Comparison of ENCODE assay signal across 12 mouse cellular contexts in genomic region chr13:72497521-72497920, GRCm38 (mm10).
DNase-seq lines count a peak whose midpoint lies in the region; ATAC-seq and TF ChIP-seq lines count a peak whose summit lies in the region.
"Had no signal": no experiment of that assay in that cellular context is flagged by ENCODE, and none has a peak within 500 bp of the region (broad histone marks: within the 10 kb centered on the region; RNA-seq: fewer than 3 reads in every experiment).

No protein-coding gene starts in this region.

- no peak overlapping the region; the same call in 1 of the 2 replicates for H3K4me2 ChIP-seq in heart, embryonic 16.5 days (ENCODE audit: low read depth, low read length)
- no peak overlapping the region for H3K4me2 ChIP-seq in liver, embryonic 11.5 days
- no peak overlapping the region for H3K4me2 ChIP-seq in midbrain, postnatal 0 days (ENCODE audit: low read depth, low read length, poor library complexity, severe bottlenecking)

- no peaks in the 10 kb centered on the region for H3K9me3 ChIP-seq in heart, embryonic 16.5 days (replicated peaks; ENCODE audit: control insufficient read depth, low read length)
- H3K9me3 ChIP-seq in liver, embryonic 11.5 days (ENCODE audit: control insufficient read depth, low read length), result no peaks in the 10 kb centered on the region
- no peaks in the 10 kb centered on the region for H3K9me3 ChIP-seq in midbrain, postnatal 0 days (ENCODE audit: low read length)

- ATAC-seq in heart, embryonic 16.5 days (replicated peaks; ENCODE audit: extremely low read depth, insufficient read depth, low FRiP score), result peak; percentile 37; the same call in 1 of the 2 replicates
- peak; percentile 58; the same call in 1 of the 2 replicates for ATAC-seq in liver, embryonic 11.5 days (replicated peaks; ENCODE audit: low FRiP score)
- ATAC-seq in midbrain, postnatal 0 days (ENCODE audit: low FRiP score), result peak; percentile 60
- ATAC-seq: inflammation-experienced regulatory T-cells, adult 6 months had no signal

- H3K27ac ChIP-seq in heart, embryonic 16.5 days (ENCODE audit: low read length), result no peak overlapping the region
- H3K27ac ChIP-seq in liver, embryonic 11.5 days (ENCODE audit: low read depth, low read length), result no peak overlapping the region
- no peak overlapping the region for H3K27ac ChIP-seq in midbrain, postnatal 0 days (ENCODE audit: low read depth, low read length)

- TF ChIP-seq POLR2A in lung, adult 2 months (IDR thresholded peaks at IDR 0.05; ENCODE audit: borderline replicate concordance, extremely low read depth, low read depth, low read length), result no peak

- no peak for DNase-seq in heart, postnatal 10 days
- peak; percentile 42 for DNase-seq in embryo, embryonic 11 days
- DNase-seq in liver, embryonic 11.5 days (ENCODE audit: low spot score), result no peak
- DNase-seq in midbrain, postnatal 0 days (ENCODE audit: low spot score), result no peak
- DNase-seq in testis, postnatal 14 days (ENCODE audit: low spot score), result no peak
- DNase-seq in lung, adult 2 months, result no peak
- DNase-seq: cerebellum, adult 11-12 months; lung, adult 18-20 months; spleen, adult 18-20 months had no signal

- intact Hi-C loops in heart, postnatal 10 days (cut with DNase I), result no loop called here

- 0 out of 2 replicates have a peak, but pooled peaks cover 3% of the 10 kb centered on the region for H3K4me1 ChIP-seq in heart, embryonic 16.5 days (ENCODE audit: control insufficient read depth, insufficient read depth, low read length)
- no peaks in the 10 kb centered on the region for H3K4me1 ChIP-seq in liver, embryonic 11.5 days (replicated peaks; ENCODE audit: control insufficient read depth, insufficient read depth, low read length)
- H3K4me1 ChIP-seq in midbrain, postnatal 0 days (ENCODE audit: insufficient read depth, low read length), result no peaks in the 10 kb centered on the region
- H3K4me1 ChIP-seq in lung, adult 2 months (ENCODE audit: control insufficient read depth, insufficient read depth, low read length), result no peaks in the 10 kb centered on the region
- H3K4me1 ChIP-seq: megakaryocyte, embryonic 14.5 days had no signal

- TF ChIP-seq CTCF in midbrain, postnatal 0 days (IDR thresholded peaks at IDR 0.05), result no peak
- no peak for TF ChIP-seq CTCF in lung, adult 2 months (IDR thresholded peaks at IDR 0.05; ENCODE audit: insufficient read depth, low read length)

- 7% methylated on average over 10 of the region's 10 CpGs for WGBS in heart, embryonic 16.5 days
- WGBS in liver, embryonic 11.5 days, result 10% methylated on average over 10 of the region's 10 CpGs
- WGBS in midbrain, postnatal 0 days, result 15% methylated on average over 10 of the region's 10 CpGs
- 14% methylated on average over 10 of the region's 10 CpGs for WGBS in lung, adult 2 months

- H3K9ac ChIP-seq in heart, embryonic 16.5 days (ENCODE audit: low read length), result no peak overlapping the region
- H3K9ac ChIP-seq in liver, embryonic 11.5 days (ENCODE audit: low read depth, low read length), result no peak overlapping the region
- H3K9ac ChIP-seq in midbrain, postnatal 0 days (replicated peaks; ENCODE audit: low read length, poor library complexity, severe bottlenecking), result no peak overlapping the region

- no peaks in the 10 kb centered on the region for H3K36me3 ChIP-seq in heart, embryonic 16.5 days (ENCODE audit: control insufficient read depth, insufficient read depth)
- H3K36me3 ChIP-seq in liver, embryonic 11.5 days (ENCODE audit: control insufficient read depth, insufficient read depth, low read length), result no peaks in the 10 kb centered on the region
- no peaks in the 10 kb centered on the region for H3K36me3 ChIP-seq in midbrain, postnatal 0 days (ENCODE audit: insufficient read depth, low read length)

- H3K27me3 ChIP-seq in heart, embryonic 16.5 days (ENCODE audit: control insufficient read depth, insufficient read depth, low read length), result no peaks in the 10 kb centered on the region
- H3K27me3 ChIP-seq in liver, embryonic 11.5 days (replicated peaks; ENCODE audit: control insufficient read depth, insufficient read depth, low read length), result no peaks in the 10 kb centered on the region
- H3K27me3 ChIP-seq in midbrain, postnatal 0 days (ENCODE audit: insufficient read depth, low read length), result no peaks in the 10 kb centered on the region
- H3K27me3 ChIP-seq: megakaryocyte, embryonic 14.5 days had no signal

- H3K4me3 ChIP-seq in heart, embryonic 16.5 days (ENCODE audit: low read length), result no peak overlapping the region
- no peak overlapping the region for H3K4me3 ChIP-seq in liver, embryonic 11.5 days (ENCODE audit: low read depth, low read length)
- H3K4me3 ChIP-seq in midbrain, postnatal 0 days (ENCODE audit: low read depth, low read length), result no peak overlapping the region
- H3K4me3 ChIP-seq in lung, adult 2 months (replicated peaks; ENCODE audit: extremely low read depth, low read depth, low read length), result no peak overlapping the region
